Mouse (Mus musculus) MEL (cell line): ENCODE data around the gene Ddo. TPM values are rescaled to one million over a fixed set of nuclear protein-coding genes. Genes with fewer than 3 reads are reported as not detected.

ENCODE experiments used
- DNase-seq: peaks from one replicate; pipeline ENCODE4 v3.0.0; 2011; ENCODE audit warnings: low read depth, low spot score
- H3K27ac ChIP-seq: 2 replicates; pipeline ENCODE4 v1.5.1; 2012; ENCODE audit warnings: low read depth, mild to moderate bottlenecking, control low read depth, low read length, moderate library complexity; ENCODE audit not compliant: control insufficient read depth
- H3K27me3 ChIP-seq, 2 experiments: fragments of 150-350 bp in 1 of 2; sonication (generic) in 1 of 2; 2 replicates each; pipeline ENCODE4 v1.6.1; 2012; ENCODE audit warnings: low read length in 2 of 2, mild to moderate bottlenecking in 2 of 2, improper control_type of control experiment in 1 of 2, moderate library complexity in 1 of 2; ENCODE audit not compliant: insufficient read depth in 2 of 2, control insufficient read depth in 1 of 2
- H3K36me3 ChIP-seq, 2 experiments: 2 replicates each; pipeline ENCODE4 v1.6.1; 2012 to 2014; ENCODE audit warnings: low read length in 2 of 2, improper control_type of control experiment in 1 of 2, inconsistent platforms in 1 of 2, mild to moderate bottlenecking in 1 of 2; ENCODE audit not compliant: insufficient read depth in 2 of 2, control insufficient read depth in 1 of 2
- H3K4me1 ChIP-seq, 2 experiments: fragments of 150-350 bp in 1 of 2; sonication (generic) in 1 of 2; 2 replicates each; pipeline ENCODE4 v1.6.1; 2012; ENCODE audit warnings: low read length in 2 of 2, improper control_type of control experiment in 1 of 2, mild to moderate bottlenecking in 1 of 2; ENCODE audit not compliant: insufficient read depth in 2 of 2, control insufficient read depth in 1 of 2
- H3K4me3 ChIP-seq, 2 experiments: fragments of 150-350 bp in 1 of 2; sonication (generic) in 1 of 2; 2 replicates each; pipeline ENCODE4 v1.5.1; 2012; ENCODE audit warnings: low read depth in 2 of 2, low read length in 2 of 2, mild to moderate bottlenecking in 2 of 2, moderate library complexity in 2 of 2, control low read depth in 1 of 2, improper control_type of control experiment in 1 of 2; ENCODE audit not compliant: control insufficient read depth in 1 of 2, insufficient read depth in 1 of 2
- H3K79me2 ChIP-seq: 2 replicates; pipeline ENCODE4 v1.6.1; 2012; ENCODE audit warnings: mild to moderate bottlenecking, low read length, moderate library complexity; ENCODE audit not compliant: control insufficient read depth, poor library complexity, insufficient read depth
- H3K9ac ChIP-seq: 2 replicates; pipeline ENCODE4 v1.6.1; 2012; ENCODE audit warnings: low read depth, mild to moderate bottlenecking, control low read depth, low read length, moderate library complexity; ENCODE audit not compliant: control insufficient read depth, poor library complexity, severe bottlenecking
- H3K9me3 ChIP-seq: fragments of 150-350 bp; sonication (generic); replicated peaks from 2 replicates; pipeline ENCODE4 v1.6.1; 2012; ENCODE audit warnings: mild to moderate bottlenecking, low read length, improper control_type of control experiment, moderate library complexity; ENCODE audit not compliant: insufficient read depth
- BHLHE40 ChIP-seq: IDR thresholded peaks from 2 replicates; pipeline ENCODE4 v1.6.1; 2012; ENCODE audit warnings: low read depth, mild to moderate bottlenecking, inconsistent platforms, low read length, improper control_type of control experiment, borderline replicate concordance
- CHD1 ChIP-seq: IDR thresholded peaks from 2 replicates; pipeline ENCODE4 v1.6.1; 2012; ENCODE audit warnings: low read depth, mild to moderate bottlenecking, inconsistent platforms, low read length, improper control_type of control experiment
- CHD2 ChIP-seq: IDR thresholded peaks from 2 replicates; pipeline ENCODE4 v1.6.1; 2011; ENCODE audit warnings: low read length, improper control_type of control experiment
- CTCF ChIP-seq, 3 experiments: IDR thresholded peaks in 2 of 3; conservative IDR thresholded peaks in 1 of 3; 2 replicates each; pipeline ENCODE4 v1.5.1; 2011 to 2012; ENCODE audit warnings: low read length in 3 of 3, low read depth in 2 of 3, mild to moderate bottlenecking in 2 of 3, improper control_type of control experiment in 1 of 3, inconsistent platforms in 1 of 3, mixed read lengths in 1 of 3, moderate library complexity in 1 of 3; ENCODE audit not compliant: control insufficient read depth in 1 of 3, insufficient read depth in 1 of 3, poor library complexity in 1 of 3, severe bottlenecking in 1 of 3
- E2F4 ChIP-seq: IDR thresholded peaks from 2 replicates; pipeline ENCODE4 v1.6.1; 2011; ENCODE audit warnings: low read depth, low read length, improper control_type of control experiment, borderline replicate concordance
- ELF1 ChIP-seq: IDR thresholded peaks from 2 replicates; pipeline ENCODE4 v1.6.1; 2014; ENCODE audit warnings: low read depth, mild to moderate bottlenecking, inconsistent platforms, low read length, improper control_type of control experiment, moderate library complexity
- EP300 ChIP-seq, 2 experiments: IDR thresholded peaks; 2 replicates each; pipeline ENCODE4 v1.6.1; 2011; ENCODE audit warnings: improper control_type of control experiment in 2 of 2, low read length in 2 of 2, low read depth in 1 of 2, mild to moderate bottlenecking in 1 of 2
- ETS1 ChIP-seq: IDR thresholded peaks from 2 replicates; pipeline ENCODE4 v1.6.1; 2012; ENCODE audit warnings: low read depth, mild to moderate bottlenecking, inconsistent platforms, low read length, improper control_type of control experiment, moderate library complexity
- MAZ ChIP-seq: IDR thresholded peaks from 2 replicates; pipeline ENCODE4 v1.6.1; 2012; ENCODE audit warnings: low read depth, mild to moderate bottlenecking, inconsistent platforms, low read length, improper control_type of control experiment
- MYC ChIP-seq: IDR thresholded peaks from 2 replicates; pipeline ENCODE4 v1.6.1; 2011; ENCODE audit warnings: low read depth, mild to moderate bottlenecking, low read length, improper control_type of control experiment, moderate library complexity
- NELFE ChIP-seq: IDR thresholded peaks from 2 replicates; pipeline ENCODE4 v1.6.1; 2011; ENCODE audit warnings: low read depth, low read length, improper control_type of control experiment
- POLR2A ChIP-seq, 2 experiments: IDR thresholded peaks; 2 replicates each; pipeline ENCODE4 v1.6.1; 2011 to 2012; ENCODE audit warnings: low read length in 2 of 2, mild to moderate bottlenecking in 2 of 2, control low read depth in 1 of 2, improper control_type of control experiment in 1 of 2, low read depth in 1 of 2, moderate library complexity in 1 of 2; ENCODE audit not compliant: control insufficient read depth in 1 of 2, insufficient read depth in 1 of 2, poor library complexity in 1 of 2
- SIN3A ChIP-seq: IDR thresholded peaks from 2 replicates; pipeline ENCODE4 v1.6.1; 2012; ENCODE audit warnings: low read length, improper control_type of control experiment, inconsistent platforms
- TCF12 ChIP-seq: IDR thresholded peaks from 2 replicates; pipeline ENCODE4 v1.6.1; 2014; ENCODE audit warnings: low read depth, mild to moderate bottlenecking, inconsistent platforms, low read length, improper control_type of control experiment, moderate library complexity
- UBTF ChIP-seq: IDR thresholded peaks from 2 replicates; pipeline ENCODE4 v1.6.1; 2012; ENCODE audit warnings: low read depth, mild to moderate bottlenecking, inconsistent platforms, low read length, improper control_type of control experiment, moderate library complexity, borderline replicate concordance; ENCODE audit not compliant: insufficient read depth
- USF1 ChIP-seq: IDR thresholded peaks from 2 replicates; pipeline ENCODE4 v1.6.1; 2014; ENCODE audit warnings: low read depth, mild to moderate bottlenecking, inconsistent platforms, low read length, improper control_type of control experiment, moderate library complexity
- ZC3H11A ChIP-seq: IDR thresholded peaks from 2 replicates; pipeline ENCODE4 v1.6.1; 2012; ENCODE audit warnings: low read depth, mild to moderate bottlenecking, inconsistent platforms, low read length, improper control_type of control experiment
- ZKSCAN1 ChIP-seq: IDR thresholded peaks from 2 replicates; pipeline ENCODE4 v1.6.1; 2012; ENCODE audit warnings: low read depth, mild to moderate bottlenecking, inconsistent platforms, low read length, improper control_type of control experiment, moderate library complexity
- polyA plus RNA-seq, 2 experiments: library from polyadenylated mRNA; stranded (reverse) in 1 of 2; unstranded in 1 of 2; fragments of >175 nt in 1 of 2; fragments of >200 nt in 1 of 2; gene quantifications; 2 replicates each; pipeline versions ENCODE4 v1.2.1 to v1.2.4; 2012; ENCODE audit warnings: low replicate concordance in 2 of 2, low read depth in 1 of 2; ENCODE audit not compliant: insufficient read length in 2 of 2, insufficient read depth in 1 of 2, missing spikeins in 1 of 2
- total RNA-seq: library from RNA; depleted of rRNA; stranded (reverse); fragments of 300-350 nt; gene quantifications from 2 replicates; pipeline ENCODE4 v1.2.3, GENCODE M21; 2012

The Ddo gene
- total and polyA plus RNA-seq, 3 experiments = 0.04 TPM; not detected in 2

- Histone ChIP-seq H3K36me3 (no peaks in the 10 kb centered on the region), H3K4me3 (no peak overlapping the region), H3K4me1 (no peaks in the 10 kb centered on the region)
- no peak for TF ChIP-seq EP300 (IDR thresholded peaks at IDR 0.05; ENCODE audit: low read depth in 1 of 2, low read length in 2 of 2)
- no peak for TF ChIP-seq CHD1
- TF ChIP-seq MAZ = no peak
- no peak for TF ChIP-seq ETS1
- TF ChIP-seq TCF12 = no peak
- TF ChIP-seq, all 39 proteins: peak for 0
- Histone ChIP-seq H3K9me3 (no peaks in the 10 kb centered on the region), H3K27ac (no peak overlapping the region), H3K27me3 (peaks cover 0 to 3% of the 10 kb centered on the region in 2 experiments; a peak in 2 of 4 replicates), H3K79me2 (no peaks in the 10 kb centered on the region), H3K9ac (no peak overlapping the region)
- no peak for DNase-seq
Measured at GRCm38 (mm10) chr10:40719062-40719461, 89.3 kb downstream of the Ddo start.

DNA sequence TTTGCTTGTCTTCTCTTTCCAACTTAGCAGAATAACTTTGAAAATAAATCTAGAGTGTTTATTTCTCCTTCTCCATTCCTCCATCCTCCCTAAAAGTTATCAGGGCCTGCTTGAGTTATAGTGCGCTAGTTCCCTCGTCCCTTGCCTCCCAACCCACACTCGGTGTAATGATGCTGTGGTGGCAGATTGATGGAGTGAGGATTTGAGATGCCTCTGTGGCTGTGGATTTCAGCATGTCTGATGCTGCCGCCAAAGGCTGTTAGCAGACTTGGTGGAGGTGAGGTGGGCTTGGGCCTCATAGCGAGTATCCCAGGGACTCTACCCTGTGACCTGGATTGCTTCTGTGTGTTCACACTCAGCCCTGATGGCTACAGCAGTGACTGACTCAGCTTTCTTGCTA, 91.1 kb downstream of the Ddo start:
- Histone ChIP-seq H3K4me3 (no peak overlapping the region), H3K9ac (no peak overlapping the region), H3K9me3 (no peaks in the 10 kb centered on the region), H3K36me3 (no peaks in the 10 kb centered on the region), H3K79me2 (no peaks in the 10 kb centered on the region), H3K27me3 (peaks cover 0 to 3% of the 10 kb centered on the region in 2 experiments; a peak in 2 of 4 replicates), H3K4me1 (no peaks in the 10 kb centered on the region), H3K27ac (no peak overlapping the region)
- no peak for DNase-seq
- TF ChIP-seq NELFE (no peak), SIN3A (no peak), POLR2A (IDR thresholded peaks at IDR 0.05; ENCODE audit: control insufficient read depth in 1 of 2, insufficient read depth in 1 of 2, low read depth in 1 of 2, low read length in 2 of 2, poor library complexity in 1 of 2) (no peak), E2F4 (no peak), ZKSCAN1 (no peak), MYC (no peak), ELF1 (no peak), TCF12 (no peak), USF1 (no peak), CHD2 (no peak), UBTF (no peak), BHLHE40 (no peak), CTCF (IDR thresholded peaks at IDR 0.05 in 2 of 3, conservative IDR thresholded peaks at IDR 0.05 in 1 of 3; ENCODE audit: control insufficient read depth in 1 of 3, insufficient read depth in 1 of 3, low read depth in 2 of 3, low read length in 3 of 3, poor library complexity in 1 of 3, severe bottlenecking in 1 of 3) (no peak), ZC3H11A (no peak), ETS1 (no peak), EP300 (IDR thresholded peaks at IDR 0.05; ENCODE audit: low read depth in 1 of 2, low read length in 2 of 2) (no peak)
